Mouse (Mus musculus): ENCODE measurements around the gene Cilp2.
A peak's percentile ranks its signal among the peaks of the same experiment; 100 is the strongest.

Gene Cilp2

GRCm38 (mm10) chr8:69887289-69888243 is at the start of gene Cilp2:
TSS of gene Cilp2 (minus strand) at chr8:69887687.
- peak; percentile 52 for DNase-seq

GRCm38 (mm10) chr8:69936050-69936794 is 48.7 kb upstream of the Cilp2 start:
- peak; percentile 77 for DNase-seq

- no peak for DNase-seq
These were observed 47.9 kb upstream of the Cilp2 start for GRCm38 (mm10) chr8:69935431-69935830.

GRCm38 (mm10) chr8:69934582-69934981 is 47.1 kb upstream of the Cilp2 start:
- DNase-seq, result no peak

- no peak for DNase-seq
These were observed 46.3 kb upstream of the Cilp2 start for GRCm38 (mm10) chr8:69933811-69934210.

DNA sequence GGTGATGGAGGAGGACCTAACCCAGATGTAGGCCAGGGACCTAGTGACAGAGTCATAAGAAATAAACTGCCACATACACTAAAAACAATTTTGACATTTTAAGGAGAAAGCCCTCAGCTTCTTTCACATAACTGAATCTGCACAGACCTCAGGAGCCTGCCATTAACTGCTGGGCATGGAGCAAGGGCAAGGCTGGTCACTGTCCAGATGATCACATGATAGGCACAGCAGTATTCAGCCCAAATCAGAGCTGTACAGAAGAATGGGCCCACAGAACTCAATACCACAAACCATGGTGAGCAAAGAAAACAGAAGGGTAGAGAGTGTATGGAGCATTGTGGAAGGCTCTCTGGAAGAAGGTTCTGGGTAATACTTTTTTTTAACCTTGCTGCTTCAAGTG is 39.4 kb upstream of the Cilp2 start:
- DNase-seq, result no peak

- no peak for DNase-seq
These were observed 36.5 kb upstream of the Cilp2 start for GRCm38 (mm10) chr8:69923986-69924385.

- DNase-seq, result no peak
These were observed 33.7 kb upstream of the Cilp2 start for GRCm38 (mm10) chr8:69921141-69921540.

- DNase-seq, result peak; percentile 84
These were observed 32.6 kb upstream of the Cilp2 start for GRCm38 (mm10) chr8:69919876-69920662.

GRCm38 (mm10) chr8:69919010-69919409 is 31.5 kb upstream of the Cilp2 start:
- DNase-seq, result peak; percentile 86

- DNase-seq, result no peak
These were observed 31.0 kb upstream of the Cilp2 start for GRCm38 (mm10) chr8:69918506-69918905.

DNA sequence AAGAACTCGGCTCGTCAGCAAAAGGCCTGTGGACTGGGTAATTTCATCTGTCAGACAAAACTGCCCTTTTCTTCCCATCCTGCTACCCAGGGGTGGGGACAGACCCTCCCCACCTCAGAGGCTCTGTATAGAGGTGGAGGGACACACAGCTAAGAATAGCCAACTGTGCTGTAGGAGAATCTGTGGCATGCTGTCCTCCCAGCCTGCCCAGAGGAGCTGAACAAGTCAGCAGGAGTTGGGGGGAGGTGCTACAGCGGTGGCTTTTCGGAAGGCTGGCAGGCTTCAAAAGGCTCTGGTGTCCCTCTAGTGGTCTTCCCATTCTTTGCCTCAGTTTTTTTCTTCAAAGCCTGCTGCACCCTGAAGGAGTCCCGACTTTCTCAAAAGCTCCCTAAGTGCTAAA is 28.3 kb upstream of the Cilp2 start:
- no peak for DNase-seq

GRCm38 (mm10) chr8:69914526-69914925 is 27.0 kb upstream of the Cilp2 start:
- no peak for DNase-seq

DNA sequence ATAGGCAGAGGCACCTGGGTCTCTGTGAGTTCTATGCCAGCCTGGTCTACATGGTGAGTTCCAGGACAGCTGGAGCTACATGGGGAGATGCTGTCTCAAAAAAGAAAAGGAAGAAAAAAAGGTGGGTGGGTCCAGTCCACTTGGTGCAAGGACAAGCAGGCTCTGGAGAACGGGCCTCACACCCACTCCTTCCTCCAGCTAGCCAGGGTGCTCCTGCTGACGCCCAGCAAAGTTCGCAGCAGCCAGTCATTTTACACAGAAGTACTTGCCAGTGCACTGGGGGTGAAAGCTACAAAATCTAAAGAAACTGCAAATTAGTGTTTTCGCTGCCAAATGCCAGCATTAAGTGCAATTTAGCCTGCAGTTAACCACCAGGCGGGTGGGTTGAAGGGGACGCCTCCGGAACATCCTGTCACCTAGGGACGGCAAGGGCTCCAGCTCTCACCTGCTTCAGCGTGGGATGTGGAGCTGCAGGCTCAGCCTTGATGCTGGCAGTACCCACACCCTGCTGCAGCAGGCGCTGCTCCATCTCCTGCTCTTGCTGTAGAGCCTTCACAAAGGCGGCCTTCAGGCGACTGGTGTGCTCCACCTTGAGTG is 25.1 kb upstream of the Cilp2 start:
- DNase-seq, result no peak

DNA sequence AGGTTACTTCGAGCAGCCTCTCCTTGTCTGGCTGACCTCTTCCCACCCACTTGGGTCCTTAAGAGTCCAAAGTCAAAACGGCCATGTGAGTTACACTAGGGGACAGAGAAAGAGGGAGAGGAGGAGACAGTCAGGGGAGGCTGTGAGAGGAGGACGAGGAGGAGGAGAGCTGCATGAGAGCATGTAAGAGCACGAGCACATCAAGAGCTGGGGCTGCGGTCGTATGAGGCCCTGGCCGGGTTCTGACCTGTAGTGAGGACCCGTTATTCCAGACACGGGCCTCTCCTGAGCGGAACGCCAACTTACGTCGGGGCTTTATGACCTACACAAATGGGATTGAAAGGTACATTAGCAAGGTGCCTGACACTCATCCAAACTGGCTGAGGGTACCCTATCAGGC is 24.4 kb upstream of the Cilp2 start:
- no peak for DNase-seq

- DNase-seq, result no peak
These were observed 19.6 kb upstream of the Cilp2 start for GRCm38 (mm10) chr8:69907106-69907505.

DNA sequence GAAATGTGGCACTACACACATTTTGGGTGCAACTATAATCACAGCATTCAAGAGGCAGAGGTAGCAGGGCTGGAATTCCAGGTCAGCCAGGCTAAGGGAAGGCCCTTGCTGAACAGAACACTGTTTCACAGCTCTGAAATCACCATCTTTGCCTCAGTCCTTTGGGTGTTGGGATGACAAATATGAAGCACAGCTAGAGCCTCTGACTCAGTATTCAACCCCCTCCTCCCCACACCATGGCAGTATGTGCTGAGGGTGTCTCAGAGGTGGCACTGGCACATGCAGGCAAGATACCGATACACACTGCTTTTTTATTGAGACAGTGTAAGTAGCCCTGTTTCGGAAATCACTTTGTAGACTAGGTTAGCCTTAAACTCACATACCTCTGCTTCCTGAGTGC is 18.8 kb upstream of the Cilp2 start:
- DNase-seq, result no peak

DNA sequence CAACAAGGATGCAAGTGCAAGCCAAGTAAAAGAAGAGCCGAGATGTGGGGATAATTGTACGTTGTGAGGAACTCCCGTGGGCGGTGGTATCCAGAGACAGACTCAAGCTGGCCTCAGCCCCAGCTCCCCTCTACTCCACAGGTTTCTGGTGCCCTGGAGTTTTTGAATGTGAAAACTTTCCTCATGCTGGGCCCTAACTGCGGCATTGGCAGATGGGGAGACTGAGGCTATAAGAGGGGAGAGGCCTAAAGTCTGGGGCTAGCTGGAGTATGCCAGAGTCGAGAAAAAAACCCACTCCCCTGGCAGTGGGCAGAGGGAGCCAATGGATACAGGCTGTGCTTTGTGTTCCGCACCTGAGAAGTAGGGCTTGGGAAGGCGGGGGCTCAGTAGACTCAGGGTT is 16.6 kb upstream of the Cilp2 start:
- DNase-seq, result no peak

DNA sequence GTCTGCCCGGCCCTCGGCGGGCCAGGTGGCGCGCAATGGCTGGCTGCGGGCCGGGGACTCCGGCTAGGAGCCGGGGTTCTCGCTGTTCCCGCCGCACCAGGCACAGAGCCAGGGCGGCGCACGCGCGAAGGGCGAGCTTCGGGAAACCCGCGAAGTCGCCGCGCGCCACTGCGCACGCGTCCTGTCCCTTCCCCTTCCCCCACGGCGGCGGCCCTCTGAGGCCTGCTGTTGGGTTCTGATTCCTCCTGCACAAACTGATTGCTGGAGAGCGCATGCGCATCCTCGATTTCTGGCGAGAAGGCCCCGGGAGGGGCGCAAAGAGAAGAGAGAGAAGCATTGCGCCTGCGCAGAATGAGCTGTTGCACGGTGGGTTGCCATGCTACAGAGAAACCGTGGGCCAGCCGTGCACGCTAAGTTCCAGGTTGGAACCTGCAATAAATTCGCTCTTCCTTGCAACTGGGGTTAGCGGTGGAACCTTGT is 15.6 kb upstream of the Cilp2 start:
- DNase-seq, result peak; percentile 100

DNA sequence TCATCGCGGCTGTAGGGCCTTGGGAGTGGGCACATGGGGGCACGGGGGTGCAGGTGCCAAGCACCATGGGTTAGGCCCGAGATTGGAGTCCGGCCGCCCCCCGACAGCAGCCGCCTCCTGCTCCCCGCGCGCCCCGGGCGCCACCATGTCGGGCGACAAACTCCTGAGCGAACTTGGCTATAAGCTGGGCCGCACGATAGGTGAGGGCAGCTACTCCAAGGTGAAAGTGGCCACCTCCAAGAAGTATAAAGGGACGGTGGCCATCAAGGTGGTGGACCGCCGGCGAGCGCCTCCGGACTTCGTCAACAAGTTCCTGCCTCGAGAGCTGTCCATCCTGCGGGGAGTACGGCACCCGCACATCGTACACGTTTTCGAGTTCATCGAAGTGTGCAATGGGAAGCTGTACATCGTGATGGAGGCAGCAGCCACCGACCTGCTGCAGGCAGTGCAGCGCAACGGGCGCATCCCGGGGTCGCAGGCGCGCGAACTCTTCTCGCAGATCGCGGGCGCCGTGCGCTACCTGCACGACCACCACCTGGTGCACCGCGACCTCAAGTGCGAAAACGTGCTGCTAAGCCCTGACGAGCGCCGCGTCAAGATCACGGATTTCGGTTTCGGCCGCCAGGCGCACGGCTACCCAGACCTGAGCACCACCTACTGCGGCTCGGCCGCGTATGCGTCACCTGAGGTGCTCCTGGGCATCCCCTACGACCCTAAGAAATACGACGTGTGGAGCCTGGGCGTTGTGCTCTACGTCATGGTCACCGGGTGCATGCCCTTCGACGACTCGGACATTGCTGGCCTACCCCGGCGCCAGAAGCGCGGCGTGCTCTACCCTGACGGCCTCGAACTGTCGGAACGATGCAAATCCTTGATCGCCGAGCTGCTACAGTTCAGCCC is 14.9 kb upstream of the Cilp2 start, which contains the start of the genes Tssk6, Ndufa13 and Yjefn3:
Tssk6 (plus strand) TSS at position 22 of the 900 bp plus-strand sequence.
Ndufa13 (minus strand) TSS at position 396 of the 900 bp plus-strand sequence.
Yjefn3 (minus strand) TSS at position 550 of the 900 bp plus-strand sequence.
- no peak for DNase-seq

Data from kidney, postnatal 14 days (tissue).